Mouse (Mus musculus) lung, postnatal 25 days (tissue): ENCODE data around the gene Cks2.

Experiments used
- DNase-seq: peaks from one replicate; pipeline ENCODE4 v3.0.0; 2022; ENCODE audit warnings: low spot score

Gene Cks2

GRCm38 (mm10) chr13:51681076-51681475 lies 36.0 kb downstream of the Cks2 start:
- DNase-seq, result no peak

GRCm38 (mm10) chr13:51681634-51682033 lies 36.6 kb downstream of the Cks2 start:
- no peak for DNase-seq

- no peak for DNase-seq
Measured at GRCm38 (mm10) chr13:51685290-51685966, 40.4 kb downstream of the Cks2 start.

- no peak for DNase-seq
Measured at GRCm38 (mm10) chr13:51686966-51687365, 41.9 kb downstream of the Cks2 start.

GRCm38 (mm10) chr13:51688688-51689087 lies 43.7 kb downstream of the Cks2 start:
- DNase-seq, result no peak

GRCm38 (mm10) chr13:51696481-51696880 lies 51.4 kb downstream of the Cks2 start:
- no peak for DNase-seq

- DNase-seq, result no peak
Measured at GRCm38 (mm10) chr13:51697455-51697854, 52.4 kb downstream of the Cks2 start.

GRCm38 (mm10) chr13:51697897-51698296 lies 52.9 kb downstream of the Cks2 start:
- DNase-seq, result no peak

GRCm38 (mm10) chr13:51698318-51698717 lies 53.3 kb downstream of the Cks2 start:
- no peak for DNase-seq
